Mouse (Mus musculus): ENCODE results near the gene Ptpn14.

- no peak for TF ChIP-seq POLR2A (IDR thresholded peaks at IDR 0.05; ENCODE audit: borderline replicate concordance, control insufficient read depth, low read depth, low read length)
- no peak for TF ChIP-seq CTCF (IDR thresholded peaks at IDR 0.05; ENCODE audit: control insufficient read depth, insufficient read depth, low read length)
Measured at GRCm38 (mm10) chr1:189779226-189779625, 51.2 kb downstream of the Ptpn14 start.
